Mouse (Mus musculus) G1E (cell line): ENCODE results near the gene Reep3.

ENCODE experiments used
- CTCF ChIP-seq: IDR thresholded peaks from 2 replicates; pipeline ENCODE4 v1.5.1; 2012; ENCODE audit warnings: low read depth, low read length, inconsistent platforms, mixed read lengths
- POLR2AphosphoS5 ChIP-seq: IDR thresholded peaks from 2 replicates; pipeline ENCODE4 v1.6.1; 2012; ENCODE audit warnings: low read depth, low read length, inconsistent platforms; ENCODE audit not compliant: insufficient replicate concordance

GRCm38 (mm10) chr10:67099183-67099929 is 2.6 kb upstream of the Reep3 start:
- no peak for TF ChIP-seq POLR2AphosphoS5
- TF ChIP-seq CTCF, result no peak
